Mouse (Mus musculus) ES-Bruce4 (cell line): ENCODE measurements around the gene Psmb1.

Source experiments
- CTCF ChIP-seq: IDR thresholded peaks from one replicate; pipeline ENCODE4 v1.8.1; 2011; ENCODE audit warnings: low read depth, low read length
- EP300 ChIP-seq: IDR thresholded peaks from 2 replicates; pipeline ENCODE4 v1.6.1; 2011; ENCODE audit warnings: low read depth, low read length; ENCODE audit not compliant: insufficient read depth
- POLR2A ChIP-seq: IDR thresholded peaks from one replicate; pipeline ENCODE4 v1.8.1; 2011; ENCODE audit warnings: low read length; ENCODE audit not compliant: insufficient read depth

DNA sequence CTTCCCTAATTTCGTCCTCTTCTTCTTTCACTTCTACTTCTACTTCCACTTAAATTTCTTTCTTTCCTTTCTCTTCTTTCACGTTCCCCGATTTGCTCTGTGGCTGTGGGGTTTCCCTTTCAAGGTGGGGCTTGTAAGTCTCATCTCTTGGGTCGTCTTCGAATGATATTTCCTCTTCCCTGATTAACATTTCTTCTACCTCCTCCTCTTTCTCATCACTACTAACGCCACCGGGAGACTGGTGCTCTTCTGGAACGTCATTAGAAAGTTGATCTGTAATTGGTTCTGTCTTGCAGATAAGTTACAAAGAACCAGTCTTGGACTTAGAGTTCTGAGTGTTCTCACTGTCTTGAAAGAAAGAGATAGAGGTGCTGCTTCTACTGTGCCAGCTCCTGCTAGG lies 36.4 kb upstream of the Psmb1 start:
- no peak for TF ChIP-seq POLR2A
- no peak for TF ChIP-seq CTCF
- no peak for TF ChIP-seq EP300
